Mouse (Mus musculus) hindbrain, embryonic 12.5 days (tissue): ENCODE data around the gene Rmi2. TPM values are rescaled to one million over a fixed set of nuclear protein-coding genes. Genes with fewer than 3 reads are reported as not detected.

Experiments used
- polyA plus RNA-seq: library from polyadenylated mRNA; unstranded; fragments of >200 nt; fragmentation: Nextera tagmentation; extraction: Ambion mirVana; gene quantifications from 2 replicates; pipeline ENCODE4 v1.2.1, GENCODE M21; 2016

Gene Rmi2
- polyA plus RNA-seq, 1 experiment from 2014 or later: 2.2 TPM

Other genes starting within 250 kb of the Rmi2 start
- gene Socs1, start 49.5 kb upstream of the Rmi2 start, polyA plus RNA-seq: 5.4 and 6.4 TPM in 2 replicates
- gene Tnp2, start 46.4 kb upstream of the Rmi2 start, polyA plus RNA-seq: not detected in 2 replicates
- not detected in 2 replicates for gene Prm3, start 44.1 kb upstream of the Rmi2 start, polyA plus RNA-seq
- not detected in 2 replicates for gene Prm2, start 38.9 kb upstream of the Rmi2 start, polyA plus RNA-seq
- gene Prm1, start 29.2 kb upstream of the Rmi2 start, polyA plus RNA-seq: 0.57 TPM in 1 of 2 replicates, not detected in the other
- gene Gm11172, start 22.1 kb upstream of the Rmi2 start, polyA plus RNA-seq: not detected in 2 replicates
- gene Snn, start 225.9 kb downstream of the Rmi2 start, polyA plus RNA-seq: 103 and 109 TPM in 2 replicates
- gene Litaf, start 231.1 kb downstream of the Rmi2 start, polyA plus RNA-seq: 59.7 and 65.3 TPM in 2 replicates